Mouse (Mus musculus): ENCODE data around the gene Gm44805.

GRCm38 (mm10) chr7:19722754-19723195 lies 41.6 kb upstream of the Gm44805 start:
- TF ChIP-seq POLR2A (IDR thresholded peaks at IDR 0.05; ENCODE audit: low read depth, low read length) (no peak), CTCF (conservative IDR thresholded peaks at IDR 0.05; ENCODE audit: insufficient read depth, insufficient read length, low read depth, low read length) (no peak)

Data from kidney, adult 2 months (tissue).